1 mouse cellular context compared by ENCODE assay signal in genomic region chr2:114156639-114157038, GRCm38 (mm10).
A peak's percentile ranks its signal among the peaks of the same experiment; 100 is the strongest.
TF ChIP-seq lines count a peak whose summit lies in the region.

No protein-coding gene starts in this region.

TF ChIP-seq in MEL, 35 proteins besides CTCF, POLR2A, EP300 and RAD21 (continued from another document):
- TF ChIP-seq TCF12 (IDR thresholded peaks at IDR 0.05; ENCODE audit: low read depth, low read length) (peak; percentile 79; the same call in 1 of the 2 replicates), SMC3 (IDR thresholded peaks at IDR 0.05; ENCODE audit: low read depth, low read length) (no peak), ZMIZ1 (IDR thresholded peaks at IDR 0.05; ENCODE audit: low read depth, low read length) (no peak), UBTF (IDR thresholded peaks at IDR 0.05; ENCODE audit: borderline replicate concordance, insufficient read depth, low read depth, low read length) (no peak), ZC3H11A (IDR thresholded peaks at IDR 0.05; ENCODE audit: low read depth, low read length) (no peak), MEF2A (IDR thresholded peaks at IDR 0.05; ENCODE audit: extremely low read depth, insufficient replicate concordance, low read depth, low read length, poor library complexity, severe bottlenecking) (no peak), MYB (IDR thresholded peaks at IDR 0.05; ENCODE audit: low read depth, low read length) (no peak), GABPA (IDR thresholded peaks at IDR 0.05; ENCODE audit: low read depth, low read length) (no peak), POLR2AphosphoS2 (IDR thresholded peaks at IDR 0.05; ENCODE audit: low read length) (no peak), MXI1 (IDR thresholded peaks at IDR 0.05; ENCODE audit: low read depth, low read length) (no peak), MAZ (IDR thresholded peaks at IDR 0.05; ENCODE audit: low read depth, low read length) (0 out of 2 replicates have a peak, but pooled peaks have one; percentile 30), RCOR1 (IDR thresholded peaks at IDR 0.05; ENCODE audit: low read depth, low read length) (0 out of 2 replicates have a peak, but pooled peaks have one; percentile 33)
